In genomic region chr17:21534460-21535095, GRCm38 (mm10) we compare ENCODE assay signal across 8 mouse cellular contexts. TPM values are rescaled to one million over a fixed set of nuclear protein-coding genes. Genes with fewer than 3 reads are reported as not detected.
A peak's percentile ranks its signal among the peaks of the same experiment; 100 is the strongest.
DNase-seq lines count a peak whose midpoint lies in the region; ATAC-seq and TF ChIP-seq lines count a peak whose summit lies in the region.

No protein-coding gene starts in this region.

- no peak overlapping the region for H3K9ac ChIP-seq in forebrain, embryonic 14.5 days (ENCODE audit: low read length)
- H3K9ac ChIP-seq in intestine, embryonic 14.5 days (ENCODE audit: low read length): no peak overlapping the region
- H3K9ac ChIP-seq in limb, embryonic 14.5 days (ENCODE audit: low read depth, low read length, severe bottlenecking): no peak overlapping the region

- TF ChIP-seq POLR2A in limb, embryonic 14.5 days (IDR thresholded peaks at IDR 0.05; ENCODE audit: borderline replicate concordance, extremely low read depth, insufficient read depth, insufficient read length): no peak

- H3K27me3 ChIP-seq in forebrain, embryonic 14.5 days (replicated peaks; ENCODE audit: control insufficient read depth, insufficient read depth, low read length): no peaks in the 10 kb centered on the region
- no peaks in the 10 kb centered on the region for H3K27me3 ChIP-seq in intestine, embryonic 14.5 days (replicated peaks; ENCODE audit: control insufficient read depth, insufficient read depth, low read length)
- no peaks in the 10 kb centered on the region for H3K27me3 ChIP-seq in limb, embryonic 14.5 days (ENCODE audit: control insufficient read depth, insufficient read depth, low read length)

- H3K4me3 ChIP-seq in forebrain, embryonic 14.5 days (ENCODE audit: low read depth, low read length): no peak overlapping the region
- H3K4me3 ChIP-seq in intestine, embryonic 14.5 days (ENCODE audit: low read depth, low read length): no peak overlapping the region
- no peak overlapping the region for H3K4me3 ChIP-seq in limb, embryonic 14.5 days (replicated peaks; ENCODE audit: low read length)

- ATAC-seq in forebrain, embryonic 14.5 days: peak; percentile 30; the same call in 1 of the 2 replicates
- peak; percentile 18 for ATAC-seq in intestine, embryonic 14.5 days (replicated peaks; ENCODE audit: low FRiP score, low TSS enrichment, low read depth)
- ATAC-seq in limb, embryonic 14.5 days (ENCODE audit: low FRiP score, low read depth): peak; percentile 45; the same call in 1 of the 2 replicates

- H3K36me3 ChIP-seq in forebrain, embryonic 14.5 days (ENCODE audit: control insufficient read depth, insufficient read depth, low read length): no peaks in the 10 kb centered on the region
- no peaks in the 10 kb centered on the region for H3K36me3 ChIP-seq in intestine, embryonic 14.5 days (ENCODE audit: control insufficient read depth, insufficient read depth, low read length)
- H3K36me3 ChIP-seq in limb, embryonic 14.5 days (ENCODE audit: control insufficient read depth, insufficient read depth, low read length): no peaks in the 10 kb centered on the region

- H3K27ac ChIP-seq in forebrain, embryonic 14.5 days (ENCODE audit: low read depth, low read length): no peak overlapping the region
- peak overlapping the region; percentile 57; the same call in 1 of the 2 replicates for H3K27ac ChIP-seq in intestine, embryonic 14.5 days (ENCODE audit: low read depth)
- H3K27ac ChIP-seq in limb, embryonic 14.5 days (replicated peaks; ENCODE audit: low read depth, low read length): 0 out of 2 replicates have a peak overlapping the region, but pooled peaks have one; percentile 46

- WGBS in forebrain, embryonic 14.5 days: 17% methylated on average over 4 of the region's 4 CpGs
- 20% methylated on average over 4 of the region's 4 CpGs for WGBS in intestine, embryonic 14.5 days
- WGBS in limb, embryonic 14.5 days: 16% methylated on average over 4 of the region's 4 CpGs

- peak; percentile 38 for DNase-seq in testis, postnatal 14 days (ENCODE audit: low spot score)
- DNase-seq in testis, postnatal 10 days (ENCODE audit: low spot score): no peak
- DNase-seq in cerebellum, adult 11 months: peak; percentile 24
- peak; percentile 95 for DNase-seq in forebrain, embryonic 14.5 days (ENCODE audit: low spot score)
- no peak for DNase-seq in intestine, embryonic 14.5 days (ENCODE audit: low spot score)
- DNase-seq in limb, embryonic 14.5 days (ENCODE audit: low spot score): peak; percentile 92
- peak; percentile 92 for DNase-seq in naive thymus-derived CD4-positive, alpha-beta T cell, adult 2 months (ENCODE audit: low read depth)
- DNase-seq in urinary bladder, postnatal 10 days (ENCODE audit: low spot score): no peak

- H3K4me2 ChIP-seq in forebrain, embryonic 14.5 days (ENCODE audit: low read length): no peak overlapping the region; the same call in 1 of the 2 replicates
- H3K4me2 ChIP-seq in intestine, embryonic 14.5 days (ENCODE audit: low read length): peak overlapping the region; percentile 81
- peak overlapping the region; percentile 64 for H3K4me2 ChIP-seq in limb, embryonic 14.5 days (replicated peaks; ENCODE audit: low read depth, low read length, severe bottlenecking)

- no peaks in the 10 kb centered on the region for H3K9me3 ChIP-seq in forebrain, embryonic 14.5 days (replicated peaks; ENCODE audit: control insufficient read depth, low read length)
- no peaks in the 10 kb centered on the region for H3K9me3 ChIP-seq in intestine, embryonic 14.5 days (ENCODE audit: control insufficient read depth, low read length)
- no peaks in the 10 kb centered on the region for H3K9me3 ChIP-seq in limb, embryonic 14.5 days (ENCODE audit: control insufficient read depth, low read length)

- H3K4me1 ChIP-seq in forebrain, embryonic 14.5 days (ENCODE audit: control insufficient read depth, insufficient read depth, low read length): peaks cover 2% of the 10 kb centered on the region; the same call in 1 of the 2 replicates
- H3K4me1 ChIP-seq in intestine, embryonic 14.5 days (replicated peaks; ENCODE audit: control insufficient read depth, insufficient read depth, low read length): peaks cover 12% of the 10 kb centered on the region
- H3K4me1 ChIP-seq in limb, embryonic 14.5 days (ENCODE audit: control insufficient read depth, insufficient read depth, low read length): peaks cover 14% of the 10 kb centered on the region; the same call in 1 of the 2 replicates

RNA-seq across cellular contexts. Expression of gene Zfp52, which starts 0.8 kb away (rescaled TPM):
- polyA plus RNA-seq in forebrain, embryonic 14.5 days (2014; fragmentation: Nextera tagmentation; extraction: Ambion mirVana): 1.4 and 1.9 TPM in 2 replicates
- 2.9 and 3.2 TPM in 2 replicates for polyA plus RNA-seq in intestine, embryonic 14.5 days (2014; fragmentation: Nextera tagmentation; extraction: Ambion mirVana)
- 2.1 and 2.6 TPM in 2 replicates for polyA plus RNA-seq in limb, embryonic 14.5 days (2012; rRNA removed)
- polyA plus RNA-seq in limb, embryonic 14.5 days (2014; fragmentation: Nextera tagmentation; extraction: Ambion mirVana): 3.3 and 4.2 TPM in 2 replicates

RNA-seq across cellular contexts. Expression of gene Zfp948, which starts 32.2 kb away (rescaled TPM):
- 22.7 and 23.0 TPM in 2 replicates for polyA plus RNA-seq in forebrain, embryonic 14.5 days (2014; fragmentation: Nextera tagmentation; extraction: Ambion mirVana)
- 24.7 and 28.5 TPM in 2 replicates for polyA plus RNA-seq in intestine, embryonic 14.5 days (2014; fragmentation: Nextera tagmentation; extraction: Ambion mirVana)
- polyA plus RNA-seq in limb, embryonic 14.5 days (2012; rRNA removed): 10.2 and 16.6 TPM in 2 replicates
- 23.0 and 23.6 TPM in 2 replicates for polyA plus RNA-seq in limb, embryonic 14.5 days (2014; fragmentation: Nextera tagmentation; extraction: Ambion mirVana)

RNA-seq across cellular contexts. Expression of gene Zfp53, which starts 45.8 kb away (rescaled TPM):
- polyA plus RNA-seq in forebrain, embryonic 14.5 days (2014; fragmentation: Nextera tagmentation; extraction: Ambion mirVana): 9.3 and 11.6 TPM in 2 replicates
- 13.3 and 13.7 TPM in 2 replicates for polyA plus RNA-seq in intestine, embryonic 14.5 days (2014; fragmentation: Nextera tagmentation; extraction: Ambion mirVana)
- 3.4 and 5.3 TPM in 2 replicates for polyA plus RNA-seq in limb, embryonic 14.5 days (2012; rRNA removed)
- 9.4 and 10.3 TPM in 2 replicates for polyA plus RNA-seq in limb, embryonic 14.5 days (2014; fragmentation: Nextera tagmentation; extraction: Ambion mirVana)

Comparison
In these comparisons a context has a peak if more than half of its experiments do, and no peak if none do; other contexts are left out.
1. DNase-seq: peak in testis, postnatal 14 days (single experiment), cerebellum, adult 11 months (single experiment), forebrain, embryonic 14.5 days (single experiment), limb, embryonic 14.5 days (single experiment) and naive thymus-derived CD4-positive, alpha-beta T cell, adult 2 months (single experiment); none in testis, postnatal 10 days (single experiment), intestine, embryonic 14.5 days (single experiment) and urinary bladder, postnatal 10 days (single experiment).
2. Peak in every context shown above with its lines, with median percentiles within 50 percentile points of each other: ATAC-seq.